Mouse (Mus musculus) small intestine, adult 2 months (tissue): ENCODE measurements around the gene Efnb1.

Source experiments
- CTCF ChIP-seq: fragments of 200-500 bp; IDR thresholded peaks from 2 replicates; pipeline ENCODE4 v1.5.1; 2012; ENCODE audit warnings: low read depth, mild to moderate bottlenecking, control low read depth, inconsistent platforms, low read length, moderate library complexity, mixed read lengths; ENCODE audit not compliant: insufficient replicate concordance, insufficient read length; ENCODE audit errors: extremely low read depth
- POLR2A ChIP-seq: fragments of 200-500 bp; IDR thresholded peaks from 2 replicates; pipeline ENCODE4 v1.6.1; 2012; ENCODE audit warnings: low read depth, mild to moderate bottlenecking, control low read depth, inconsistent platforms, low read length, moderate library complexity

DNA sequence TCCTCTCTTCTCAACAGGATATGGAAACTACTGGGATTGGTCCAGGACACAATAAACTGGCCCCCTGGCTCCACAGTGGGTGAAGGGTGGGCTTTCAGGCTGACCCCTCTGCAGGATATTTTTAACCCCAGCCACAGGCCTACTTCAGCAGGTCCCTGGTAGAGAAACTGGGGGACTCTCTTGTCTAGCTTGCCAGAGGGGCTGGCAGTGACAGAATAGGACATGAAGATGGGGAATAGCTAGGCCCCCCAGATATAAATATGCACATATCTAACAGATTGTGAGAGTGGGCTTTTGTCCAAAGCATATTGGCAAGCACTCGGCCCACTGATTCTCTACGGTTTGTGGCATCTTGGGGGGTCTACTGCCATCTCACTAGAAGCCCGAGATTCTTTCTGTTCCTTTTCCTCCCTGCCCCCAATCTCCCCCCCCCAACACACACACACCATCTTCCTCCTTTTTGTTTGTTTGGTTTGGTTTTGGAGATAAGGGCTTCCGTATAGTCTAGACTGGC lies 29.0 kb downstream of the Efnb1 start:
- TF ChIP-seq CTCF (no peak), POLR2A (no peak)
